Mouse (Mus musculus): ENCODE measurements around the gene Rab42.
A peak's percentile ranks its signal among the peaks of the same experiment; 100 is the strongest.

DNA sequence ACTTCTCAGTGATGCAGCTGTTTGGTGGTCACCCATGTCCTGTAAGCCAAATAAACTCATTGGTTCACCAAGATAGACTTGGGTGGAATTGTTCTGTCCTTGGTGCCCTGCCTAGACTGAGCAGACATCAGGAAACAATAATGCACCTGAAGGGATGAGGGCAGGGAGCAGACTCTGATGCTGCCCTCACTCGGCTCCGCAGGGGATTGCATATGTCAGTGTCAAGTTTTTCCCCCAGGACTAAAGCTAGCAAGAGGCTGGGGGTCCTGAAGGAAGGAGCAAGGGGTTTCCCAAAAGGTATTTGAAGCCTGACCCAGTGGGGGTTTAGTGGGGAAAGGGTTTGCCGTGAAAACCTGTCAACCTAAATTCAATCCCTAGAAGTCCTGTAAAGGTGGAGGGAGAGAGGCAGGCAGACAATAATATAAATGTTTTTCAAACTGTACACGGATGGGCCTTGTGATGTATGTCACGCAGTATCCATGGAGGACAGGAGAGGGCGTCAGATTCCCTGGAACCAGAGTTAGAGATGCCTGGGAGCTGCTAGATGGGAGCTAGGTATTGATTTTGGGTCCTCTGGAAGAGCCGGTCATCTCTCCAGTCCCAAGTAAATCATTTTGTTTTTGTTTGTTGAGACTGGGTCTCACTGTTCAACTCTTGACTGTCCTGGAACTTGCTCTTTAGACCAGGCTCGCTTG, 7.3 kb downstream of the Rab42 start:
- TF ChIP-seq POLR2A (IDR thresholded peaks at IDR 0.05; ENCODE audit: low read depth, low read length) (no peak), CTCF (conservative IDR thresholded peaks at IDR 0.05; ENCODE audit: insufficient read depth, insufficient read length, low read depth, low read length) (peak; percentile 59)
